Mouse (Mus musculus): Measurements from ENCODE around the gene Ntan1.

- TF ChIP-seq POLR2A (IDR thresholded peaks at IDR 0.05; ENCODE audit: borderline replicate concordance, control insufficient read depth, low read depth, low read length) (no peak), CTCF (IDR thresholded peaks at IDR 0.05; ENCODE audit: control insufficient read depth, insufficient read depth, low read length) (no peak)
Measured at GRCm38 (mm10) chr16:13819394-13819743, 724 bp downstream of the Ntan1 start.

All from bone marrow, adult 2 months (tissue).